Mouse (Mus musculus) G1E (cell line): ENCODE measurements around the gene Bola3.

Experiments
- CTCF ChIP-seq: IDR thresholded peaks from 2 replicates; pipeline ENCODE4 v1.5.1; 2012; ENCODE audit warnings: low read depth, low read length, inconsistent platforms, mixed read lengths
- GATA1 ChIP-seq: IDR thresholded peaks from 2 replicates; pipeline ENCODE4 v1.6.1; 2012; ENCODE audit warnings: borderline replicate concordance, low read length, inconsistent platforms, mixed read lengths
- TAL1 ChIP-seq: conservative IDR thresholded peaks from 2 replicates; pipeline ENCODE4 v1.6.1; 2012; ENCODE audit warnings: low read depth, low read length, inconsistent platforms, mixed read lengths

DNA sequence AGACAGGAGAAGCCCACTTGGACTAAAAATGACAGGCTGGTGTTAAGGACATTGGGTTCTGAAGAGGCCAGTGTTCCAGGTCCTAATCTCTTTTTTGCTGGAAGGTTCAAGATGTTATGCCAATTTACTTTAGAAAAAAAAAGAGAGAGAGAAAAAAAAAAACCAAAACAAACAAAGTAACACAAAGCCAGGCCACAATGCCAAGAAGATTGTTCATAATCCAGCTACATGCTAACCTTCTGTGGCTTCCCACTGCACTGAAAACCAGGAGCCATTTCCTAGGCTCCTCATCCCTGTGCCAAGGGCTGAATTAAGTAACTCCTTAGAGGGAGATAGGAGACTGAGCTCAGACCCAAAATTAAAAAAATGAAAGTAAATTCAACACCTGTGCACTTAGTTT, 33.7 kb upstream of the Bola3 start:
- TF ChIP-seq CTCF (no peak), TAL1 (no peak), GATA1 (no peak)
